Mouse (Mus musculus): ENCODE data around the gene Slc9a6. TPM values are rescaled to one million over a fixed set of nuclear protein-coding genes. Genes with fewer than 3 reads are reported as not detected.
A peak's percentile ranks its signal among the peaks of the same experiment; 100 is the strongest.

The Slc9a6 gene
- total and polyA plus RNA-seq, 3 experiments: 11.4 to 12.6 TPM; not detected in 1

GRCm38 (mm10) chrX:56610318-56610694 is 749 bp downstream of the Slc9a6 start:
- Histone ChIP-seq H3K9me3 (replicated peaks; ENCODE audit: insufficient read depth, low read length) (no peaks in the 10 kb centered on the region), H3K36me3 (ENCODE audit: control insufficient read depth in 1 of 2, insufficient read depth in 2 of 2, low read length in 2 of 2) (peaks cover 0 to 25% of the 10 kb centered on the region in 2 experiments; a peak in 2 of 4 replicates), H3K27me3 (ENCODE audit: control insufficient read depth in 1 of 2, insufficient read depth in 2 of 2, low read length in 2 of 2) (no peaks in the 10 kb centered on the region), H3K9ac (ENCODE audit: control insufficient read depth, low read depth, low read length, poor library complexity, severe bottlenecking) (peak overlapping the region; percentile 74), H3K27ac (ENCODE audit: control insufficient read depth, low read depth, low read length) (no peak overlapping the region), H3K4me1 (ENCODE audit: control insufficient read depth in 1 of 2, insufficient read depth in 2 of 2, low read length in 2 of 2) (peaks cover 3 to 28% of the 10 kb centered on the region in 2 experiments; a peak in 3 of 4 replicates), H3K79me2 (ENCODE audit: control insufficient read depth, insufficient read depth, low read length, poor library complexity) (no peaks in the 10 kb centered on the region; the same call in 1 of the 2 replicates), H3K4me3 (ENCODE audit: control insufficient read depth in 1 of 2, insufficient read depth in 1 of 2, low read depth in 2 of 2, low read length in 2 of 2) (peak overlapping the region; percentile 79 to 96)
- TF ChIP-seq ZKSCAN1 (IDR thresholded peaks at IDR 0.05; ENCODE audit: low read depth, low read length): no peak
- TF ChIP-seq MEF2A (IDR thresholded peaks at IDR 0.05; ENCODE audit: extremely low read depth, insufficient replicate concordance, low read depth, low read length, poor library complexity, severe bottlenecking): no peak
- TF ChIP-seq ZNF384 (IDR thresholded peaks at IDR 0.05; ENCODE audit: low read depth, low read length): no peak
- no peak for TF ChIP-seq E2F4 (IDR thresholded peaks at IDR 0.05; ENCODE audit: borderline replicate concordance, low read depth, low read length)
- no peak for TF ChIP-seq MYC (IDR thresholded peaks at IDR 0.05; ENCODE audit: low read depth, low read length)
- no peak for TF ChIP-seq KAT2A (conservative IDR thresholded peaks at IDR 0.05; ENCODE audit: low read depth, low read length)
- TF ChIP-seq USF1 (IDR thresholded peaks at IDR 0.05; ENCODE audit: low read depth, low read length): no peak
- TF ChIP-seq MXI1 (IDR thresholded peaks at IDR 0.05; ENCODE audit: low read depth, low read length): no peak
- no peak for TF ChIP-seq CTCF (IDR thresholded peaks at IDR 0.05 in 2 of 3, conservative IDR thresholded peaks at IDR 0.05 in 1 of 3; ENCODE audit: control insufficient read depth in 1 of 3, insufficient read depth in 1 of 3, low read depth in 2 of 3, low read length in 3 of 3, poor library complexity in 1 of 3, severe bottlenecking in 1 of 3)
- no peak for TF ChIP-seq SMC3 (IDR thresholded peaks at IDR 0.05; ENCODE audit: low read depth, low read length)
- TF ChIP-seq ELF1 (IDR thresholded peaks at IDR 0.05; ENCODE audit: low read depth, low read length): no peak
- no peak for TF ChIP-seq ZMIZ1 (IDR thresholded peaks at IDR 0.05; ENCODE audit: low read depth, low read length)
- no peak for TF ChIP-seq CHD2 (IDR thresholded peaks at IDR 0.05; ENCODE audit: low read length)
- DNase-seq (ENCODE audit: low read depth, low spot score): no peak

GRCm38 (mm10) chrX:56615236-56615635 is 5.7 kb downstream of the Slc9a6 start:
- Histone ChIP-seq H3K36me3 (ENCODE audit: control insufficient read depth in 1 of 2, insufficient read depth in 2 of 2, low read length in 2 of 2) (0 out of 4 replicates have a peak, but pooled peaks cover 0 to 2% of the 10 kb centered on the region in 2 experiments), H3K4me3 (ENCODE audit: control insufficient read depth in 1 of 2, insufficient read depth in 1 of 2, low read depth in 2 of 2, low read length in 2 of 2) (no peak overlapping the region), H3K27me3 (ENCODE audit: control insufficient read depth in 1 of 2, insufficient read depth in 2 of 2, low read length in 2 of 2) (no peaks in the 10 kb centered on the region), H3K9ac (ENCODE audit: control insufficient read depth, low read depth, low read length, poor library complexity, severe bottlenecking) (no peak overlapping the region), H3K9me3 (replicated peaks; ENCODE audit: insufficient read depth, low read length) (no peaks in the 10 kb centered on the region), H3K27ac (ENCODE audit: control insufficient read depth, low read depth, low read length) (no peak overlapping the region), H3K4me1 (ENCODE audit: control insufficient read depth in 1 of 2, insufficient read depth in 2 of 2, low read length in 2 of 2) (peaks cover 0 to 3% of the 10 kb centered on the region in 2 experiments; a peak in 1 of 4 replicates), H3K79me2 (ENCODE audit: control insufficient read depth, insufficient read depth, low read length, poor library complexity) (no peaks in the 10 kb centered on the region)
- TF ChIP-seq RAD21 (IDR thresholded peaks at IDR 0.05; ENCODE audit: low read depth, low read length) (no peak), E2F4 (IDR thresholded peaks at IDR 0.05; ENCODE audit: borderline replicate concordance, low read depth, low read length) (no peak), GATA1 (IDR thresholded peaks at IDR 0.05; ENCODE audit: low read depth, low read length) (no peak), USF1 (IDR thresholded peaks at IDR 0.05; ENCODE audit: low read depth, low read length) (no peak), KAT2A (conservative IDR thresholded peaks at IDR 0.05; ENCODE audit: low read depth, low read length) (no peak), CHD1 (IDR thresholded peaks at IDR 0.05; ENCODE audit: low read depth, low read length) (no peak)
- DNase-seq (ENCODE audit: low read depth, low spot score): no peak
